Mouse (Mus musculus) layer of hippocampus, postnatal 10 days (tissue): Measurements from ENCODE around the gene Cstf2. TPM values are rescaled to one million over a fixed set of nuclear protein-coding genes. Genes with fewer than 3 reads are reported as not detected.

Experiments used
- DNase-seq, 2 experiments: peaks; one replicate each; pipeline ENCODE4 v3.0.0; 2021; ENCODE audit warnings: low spot score in 2 of 2
- long read RNA-seq: library from polyadenylated mRNA; stranded (forward); transcript quantifications from one replicate; pipeline ENCODE4 v2.0.0, GENCODE M21; 2023
- microRNA-seq, 2 experiments: library from miRNA; unstranded; fragments of <30 nt; microRNA quantifications; one replicate each; pipeline ENCODE4 v1.2.0; 2021
- total RNA-seq, 2 experiments: library from RNA; stranded (reverse); gene quantifications; 2 replicates each; pipeline ENCODE4 v1.2.3; 2021

Cstf2 gene
- total RNA-seq, result 100 to 1,000 TPM; 110 to 144 TPM
- long read RNA-seq, full-length matches to known transcripts, result 11 of 54 reads
- long read RNA-seq, partial matches to known transcripts, result 8 of 54 reads
- long read RNA-seq, other reads (novel, unspliced or antisense), result 35 of 54 reads

DNA sequence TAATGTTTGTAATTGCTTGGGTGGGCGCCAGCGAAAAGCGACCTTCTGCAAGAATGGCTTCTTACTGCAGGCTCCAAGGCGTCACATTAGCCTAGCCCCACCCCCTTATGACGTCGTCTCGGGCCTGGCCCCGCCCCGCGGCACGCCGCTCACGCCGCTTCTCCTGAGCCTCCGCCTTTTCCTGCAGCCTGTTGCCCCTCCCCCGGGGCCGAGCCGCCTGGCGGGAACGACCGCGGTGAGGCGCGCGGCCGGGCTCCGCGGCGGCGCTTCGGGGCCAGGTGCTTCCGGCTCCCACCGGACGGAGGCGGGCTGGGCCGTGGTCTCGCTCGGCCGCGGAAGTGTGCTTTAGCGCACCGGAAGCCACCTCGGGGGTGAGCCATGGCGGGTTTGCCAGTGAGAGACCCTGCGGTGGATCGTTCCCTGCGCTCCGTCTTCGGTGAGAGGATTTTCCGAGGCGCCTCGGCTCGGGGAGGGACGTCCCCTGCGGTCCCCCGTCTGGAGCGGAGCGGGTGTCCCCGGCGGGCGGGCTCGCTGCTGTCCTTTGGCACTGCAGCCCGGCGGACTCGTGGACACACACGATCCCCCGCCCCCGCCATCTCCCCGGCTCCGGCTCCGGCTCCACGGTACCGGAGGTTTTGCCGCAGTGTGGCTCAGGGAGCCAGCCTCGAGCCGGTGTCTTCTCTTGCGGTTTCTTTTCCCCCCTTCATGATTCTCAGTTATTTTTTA, at the start of gene Cstf2:
Cstf2 (plus strand) TSS at position 201 of the 726 bp plus-strand sequence.
- DNase-seq, result peak; percentile 91 to 94

- peak; percentile 60 to 76 for DNase-seq
Measured at GRCm38 (mm10) chrX:134019005-134019404, 40.0 kb upstream of the Cstf2 start.

DNA sequence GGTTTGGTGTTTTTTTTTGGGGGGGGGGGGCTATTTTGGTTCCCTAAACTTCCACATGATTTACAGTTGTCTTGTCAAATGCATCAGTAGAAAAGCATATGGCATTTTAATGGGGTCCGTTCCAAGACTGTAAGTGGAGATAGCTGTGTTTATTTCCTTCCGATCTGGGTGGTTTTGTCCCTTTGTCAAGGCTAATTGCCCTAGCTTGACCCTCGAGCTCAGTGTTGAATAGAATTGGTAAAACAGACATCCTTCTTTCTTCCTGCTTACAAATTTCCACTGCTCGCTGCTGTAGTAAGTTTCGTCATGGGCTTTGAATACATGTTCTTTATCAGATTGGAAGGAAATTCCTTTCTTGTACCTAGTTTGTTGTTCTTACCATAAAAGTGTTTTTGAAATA, 38.3 kb upstream of the Cstf2 start:
- DNase-seq, result no peak

DNA sequence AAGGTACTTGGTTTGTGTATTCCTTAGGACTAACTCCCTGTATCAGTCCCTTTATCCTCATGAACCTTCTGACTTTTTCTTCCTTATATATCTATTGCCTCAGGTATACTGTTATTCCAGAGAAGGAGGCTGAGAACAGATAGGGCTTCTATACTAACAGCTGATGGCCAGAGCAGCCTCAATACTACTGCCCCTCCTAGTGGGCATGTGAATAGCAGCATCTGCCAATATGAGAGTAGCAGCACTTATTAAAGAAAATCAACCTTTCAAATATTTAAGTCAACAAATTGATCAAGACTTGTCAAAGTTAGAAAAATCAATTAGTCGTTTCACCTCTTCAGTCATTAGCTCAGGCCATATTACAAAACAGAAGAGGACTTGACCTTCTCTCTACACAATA, 10.0 kb upstream of the Cstf2 start:
- no peak for DNase-seq

DNA sequence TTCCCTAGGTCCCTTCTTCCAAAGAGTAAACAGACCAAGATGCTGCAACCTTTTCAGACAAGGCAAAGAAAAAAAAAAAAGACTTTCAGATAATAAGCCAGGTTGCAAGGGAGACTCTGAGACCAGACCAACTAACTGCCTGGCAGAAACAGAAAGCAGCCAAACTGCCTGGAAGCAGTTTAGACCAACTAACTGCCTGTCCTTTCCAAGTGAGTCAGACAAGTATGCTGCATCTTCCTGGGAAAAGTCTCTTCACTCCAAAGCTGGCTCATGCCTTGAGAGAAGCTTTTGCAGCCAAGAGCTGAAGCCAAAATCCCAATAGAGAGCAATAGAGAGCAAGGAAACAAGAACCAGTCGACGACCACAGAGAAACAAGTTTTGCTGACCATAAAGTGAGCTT, 2.1 kb upstream of the Cstf2 start:
- DNase-seq, result no peak

DNA sequence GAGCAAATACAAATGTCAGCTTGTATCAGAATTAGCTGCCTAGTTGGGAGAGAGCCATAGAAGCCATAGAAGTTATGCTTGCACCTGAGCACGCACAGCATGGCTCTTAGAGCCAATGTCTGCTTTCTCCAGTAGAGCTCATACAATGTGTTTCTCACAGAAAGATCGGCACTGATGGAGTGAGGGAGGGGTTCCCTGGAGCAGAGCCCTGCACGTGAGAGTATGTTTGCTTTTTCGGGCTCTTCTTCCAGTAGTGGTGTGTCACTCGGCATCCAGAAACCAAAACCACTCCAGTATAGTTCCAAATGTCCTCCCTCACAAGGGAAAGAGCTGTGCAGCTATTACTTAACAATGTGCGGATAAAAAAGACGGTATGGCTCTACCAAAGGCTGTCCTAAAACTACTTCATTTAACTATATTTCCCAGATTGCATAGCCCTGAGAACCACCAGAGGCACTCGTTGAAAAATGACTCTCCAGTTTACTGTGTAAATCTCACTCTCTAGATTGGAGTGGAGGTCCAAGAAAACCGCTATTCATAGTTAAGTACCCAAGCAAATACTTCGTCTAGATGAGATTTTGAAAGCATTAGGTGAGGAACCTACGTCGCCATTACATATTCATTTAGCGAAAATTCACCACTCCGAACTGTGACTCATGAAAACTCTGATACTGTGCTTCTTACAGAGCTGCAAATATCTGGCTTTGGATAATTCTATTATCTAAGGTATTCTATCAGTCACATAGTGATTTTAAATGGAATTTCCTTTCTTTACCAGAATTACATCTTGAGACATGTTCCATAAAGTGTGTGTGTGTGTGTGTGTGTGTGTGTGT, 729 bp upstream of the Cstf2 start:
- DNase-seq, result no peak

DNA sequence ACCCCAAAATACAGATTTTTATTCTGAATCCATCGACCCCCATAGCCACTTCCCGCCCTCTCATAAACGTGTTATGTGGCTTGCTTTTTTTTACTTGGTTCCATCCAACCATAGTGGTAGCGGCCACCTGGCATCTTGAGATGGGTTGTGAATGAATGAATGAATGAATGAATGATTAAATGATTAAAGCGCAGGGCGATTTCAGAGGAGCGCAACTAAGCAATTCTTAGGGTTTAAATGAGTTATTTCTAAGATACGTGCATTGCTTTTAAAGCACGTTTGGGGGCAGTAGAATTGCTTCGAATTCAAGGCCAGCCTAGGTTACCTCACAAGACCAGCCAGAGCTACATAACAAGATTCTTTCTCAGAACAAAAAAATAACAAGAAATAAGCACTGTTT, 777 bp downstream of the Cstf2 start:
- DNase-seq, result no peak

GRCm38 (mm10) chrX:134085453-134085852, 26.5 kb downstream of the Cstf2 start:
- no peak for DNase-seq

GRCm38 (mm10) chrX:134102641-134103040, 43.7 kb downstream of the Cstf2 start:
- DNase-seq, result no peak

GRCm38 (mm10) chrX:134111767-134112166, 52.8 kb downstream of the Cstf2 start:
- DNase-seq, result no peak

- DNase-seq, result no peak
Measured at GRCm38 (mm10) chrX:134116417-134116816, 57.4 kb downstream of the Cstf2 start.

DNA sequence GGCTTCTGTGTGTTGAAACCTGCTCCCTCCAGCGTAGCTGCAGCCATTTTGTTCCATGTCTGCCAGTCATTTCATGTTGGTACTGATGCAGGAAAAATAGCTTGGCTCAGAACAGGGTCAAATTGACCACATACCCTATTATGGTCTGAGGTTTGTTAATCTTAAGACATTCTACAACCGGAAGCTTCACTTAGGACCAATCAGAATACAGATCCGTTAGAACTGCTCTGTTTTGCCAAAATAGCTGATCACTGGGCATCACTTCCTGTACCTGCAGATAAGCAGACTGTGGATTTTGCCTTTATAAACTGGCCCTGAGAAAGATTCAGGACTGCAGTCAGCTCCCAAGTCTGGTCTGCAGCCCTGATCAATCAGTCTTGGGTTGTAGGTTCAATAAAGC, 69.6 kb downstream of the Cstf2 start:
- DNase-seq, result no peak

DNA sequence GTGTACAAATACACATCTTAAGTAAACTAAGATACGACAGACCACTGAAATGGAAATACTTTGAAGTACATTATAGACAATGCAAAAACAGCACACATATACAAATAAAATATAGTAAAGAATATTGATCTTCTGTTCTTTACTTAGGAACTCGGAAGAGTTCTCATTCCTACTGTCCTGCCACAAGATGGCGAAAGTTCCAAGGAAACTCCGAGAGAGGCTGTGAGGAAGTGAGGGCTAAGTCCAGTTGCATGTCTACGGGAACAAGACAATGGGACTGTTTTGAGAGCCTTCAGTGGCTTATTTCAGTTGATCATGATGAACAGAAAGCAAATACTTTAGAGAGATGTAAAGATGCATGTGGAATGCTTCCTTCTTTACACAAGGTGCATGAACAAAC, 73.3 kb downstream of the Cstf2 start:
- peak; percentile 8 to 23 for DNase-seq

DNA sequence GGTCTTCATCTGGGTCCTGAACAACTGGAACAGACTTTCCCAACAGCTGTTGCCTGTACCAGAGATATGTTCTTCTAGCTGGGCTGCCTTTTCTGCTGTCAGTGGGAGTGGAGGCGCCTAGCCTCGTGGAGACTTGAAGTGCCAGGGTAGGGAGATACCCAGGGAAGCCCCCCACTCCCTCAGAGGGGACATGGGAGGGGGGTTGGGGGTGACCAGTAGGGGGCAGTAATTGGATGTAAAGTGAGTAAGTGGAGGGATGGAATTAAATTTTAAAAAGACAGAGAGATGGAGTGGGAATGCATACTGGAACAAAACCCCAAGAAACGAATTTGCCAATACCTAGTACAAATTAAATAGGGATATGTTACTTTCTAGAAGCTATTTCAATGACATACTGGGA, 74.8 kb downstream of the Cstf2 start:
- DNase-seq, result no peak

Small RNA genes lying within 50 kb of the gene (microRNA-seq; reads per million reads assigned to microRNA genes)
- 0 reads per million in 2 experiments for gene Mir3112

Other genes starting within 250 kb of the Cstf2 start
- gene Tnmd, start 208.2 kb upstream of the Cstf2 start, total RNA-seq, result not detected
- 10 to 100 TPM; 52.5 to 57.0 TPM for gene Tspan6, start 160.8 kb upstream of the Cstf2 start, total RNA-seq
- 1 to 10 TPM in 1 of 2 experiments, under 1 TPM in 1; 0.76 to 1.3 TPM for gene Srpx2, start 150.8 kb upstream of the Cstf2 start, total RNA-seq
- gene Sytl4, start 77.4 kb upstream of the Cstf2 start, total RNA-seq, result 1 to 10 TPM in 1 of 2 experiments, under 1 TPM in 1; 0.32 to 1.0 TPM
- under 1 TPM; 0.65 to 0.75 TPM for gene Xkrx, start 102.9 kb downstream of the Cstf2 start, total RNA-seq
- gene Arl13a, start 128.3 kb downstream of the Cstf2 start, total RNA-seq, result not detected
- not detected for gene Nox1, start 162.8 kb downstream of the Cstf2 start, total RNA-seq
- 1 to 10 TPM; 5.2 to 5.5 TPM for gene Trmt2b, start 217.8 kb downstream of the Cstf2 start, total RNA-seq
- 10 to 100 TPM; 74.9 to 86.7 TPM for gene Tmem35a, start 236.0 kb downstream of the Cstf2 start, total RNA-seq
- 1 to 10 TPM; 1.4 to 1.9 TPM for gene Cenpi, start 248.9 kb downstream of the Cstf2 start, total RNA-seq